In the genomic region with DNA sequence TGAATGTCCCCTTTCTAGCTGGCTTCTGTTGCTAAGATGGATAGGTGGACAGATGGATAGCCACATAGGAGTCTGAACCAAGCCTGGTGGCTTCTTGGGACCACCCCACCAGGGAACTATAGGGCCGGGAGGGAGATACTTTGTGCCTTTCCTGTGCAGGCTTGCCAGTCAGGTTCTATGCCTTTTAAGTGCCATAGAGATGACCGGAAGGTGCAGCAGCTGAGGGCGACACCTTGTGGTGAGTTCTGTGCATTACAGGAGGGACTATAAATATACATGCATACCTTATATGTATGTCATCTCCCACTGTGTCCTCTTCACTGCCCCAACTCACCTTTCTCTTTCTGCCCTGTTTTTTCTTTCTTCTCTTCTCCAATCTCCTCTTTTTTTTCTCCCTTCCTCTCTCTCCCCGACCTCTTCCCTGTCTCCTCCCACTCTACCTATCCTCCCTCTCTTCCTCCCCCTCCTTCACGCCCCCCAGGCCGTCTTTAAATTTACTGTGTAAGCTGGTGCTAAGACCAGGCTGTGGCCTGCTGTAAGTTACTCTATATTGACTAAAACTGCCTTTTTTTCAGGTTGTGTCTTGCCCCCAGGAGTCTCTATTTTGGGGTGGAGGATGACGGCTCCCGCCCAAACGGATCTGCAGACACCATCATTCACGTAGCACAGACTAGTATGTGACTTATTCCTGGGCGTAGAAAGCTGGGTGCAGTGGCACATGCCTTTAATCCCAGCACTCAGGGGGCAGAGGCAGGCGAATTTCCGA, we compare ENCODE assay signal across 7 mouse cellular contexts. TPM values are rescaled to one million over a fixed set of nuclear protein-coding genes. Genes with fewer than 3 reads are reported as not detected.
A peak's percentile ranks its signal among the peaks of the same experiment; 100 is the strongest.
DNase-seq lines count a peak whose midpoint lies in the region; ATAC-seq and TF ChIP-seq lines count a peak whose summit lies in the region.

No protein-coding gene starts in this region.

- H3K4me3 ChIP-seq in ES-E14 (ENCODE audit: insufficient read depth in 1 of 2, low read depth in 1 of 2, low read length in 2 of 2, poor library complexity in 1 of 2, severe bottlenecking in 1 of 2), result no peak overlapping the region
- no peak overlapping the region for H3K4me3 ChIP-seq in heart, embryonic 16.5 days (ENCODE audit: low read length)

- 57% methylated on average over 13 of the region's 13 CpGs for WGBS in heart, embryonic 16.5 days

- no peak overlapping the region for H3K27ac ChIP-seq in ES-E14 (ENCODE audit: insufficient read depth, low read depth, low read length, poor library complexity, severe bottlenecking)
- no peak overlapping the region for H3K27ac ChIP-seq in heart, embryonic 16.5 days (ENCODE audit: low read length)

- H3K4me1 ChIP-seq in ES-E14 (ENCODE audit: control insufficient read depth in 2 of 2, insufficient read depth in 2 of 2, low read length in 2 of 2, poor library complexity in 1 of 2), result peaks cover 0 to 2% of the 10 kb centered on the region in 2 experiments; a peak in 1 of 4 replicates
- peaks cover 2% of the 10 kb centered on the region; the same call in 1 of the 2 replicates for H3K4me1 ChIP-seq in heart, embryonic 16.5 days (ENCODE audit: control insufficient read depth, insufficient read depth, low read length)

- no peak overlapping the region for H3K4me2 ChIP-seq in heart, embryonic 16.5 days (ENCODE audit: low read depth, low read length)

- H3K36me3 ChIP-seq in ES-E14 (ENCODE audit: control insufficient read depth, insufficient read depth, low read length, poor library complexity, severe bottlenecking), result peaks cover 3% of the 10 kb centered on the region; the same call in 1 of the 2 replicates
- H3K36me3 ChIP-seq in heart, embryonic 16.5 days (ENCODE audit: control insufficient read depth, insufficient read depth), result no peaks in the 10 kb centered on the region

- no peaks in the 10 kb centered on the region for H3K27me3 ChIP-seq in heart, embryonic 16.5 days (ENCODE audit: control insufficient read depth, insufficient read depth, low read length)

- peak; percentile 67; the same call in 1 of the 2 replicates for ATAC-seq in heart, embryonic 16.5 days (replicated peaks; ENCODE audit: extremely low read depth, insufficient read depth, low FRiP score)

- no peaks in the 10 kb centered on the region for H3K9me3 ChIP-seq in ES-E14 (ENCODE audit: control insufficient read depth, insufficient read depth, low read depth, low read length)
- no peaks in the 10 kb centered on the region for H3K9me3 ChIP-seq in heart, embryonic 16.5 days (replicated peaks; ENCODE audit: control insufficient read depth, low read length)

- H3K9ac ChIP-seq in ES-E14 (ENCODE audit: insufficient read depth, low read depth, low read length, poor library complexity, severe bottlenecking), result no peak overlapping the region
- no peak overlapping the region for H3K9ac ChIP-seq in heart, embryonic 16.5 days (ENCODE audit: low read length)

- peak; percentile 72 for DNase-seq in ES-E14 (ENCODE audit: low read depth, low spot score)
- peak; percentile 81 for DNase-seq in adrenal gland, postnatal 10 days
- peak; percentile 85 for DNase-seq in embryo, embryonic 9.5 days (ENCODE audit: extremely low spot score)
- peak; percentile 71 for DNase-seq in kidney, postnatal 14 days
- DNase-seq in lung, postnatal 25 days (ENCODE audit: low spot score), result peak; percentile 70
- peak; percentile 75 to 83 for DNase-seq in right cerebral cortex, postnatal 10 days (ENCODE audit: low spot score in 2 of 2)

- in situ Hi-C loops in ES-E14 (cut with MboI; ENCODE audit: low sequenced_read_pairs in 2 of 2, unreplicated experiment in 2 of 2), result loop anchor here in 1 of 2 experiments (10.0 kb wide), 1 partner anchor 111 kb away; no protein-coding TSS in a partner anchor

TF ChIP-seq in ES-E14, 5 proteins besides CTCF, POLR2A, EP300 and RAD21:
- no peak for TF ChIP-seq MAFK (IDR thresholded peaks at IDR 0.05; ENCODE audit: insufficient read depth, low read depth, low read length)
- TF ChIP-seq ZNF384 (IDR thresholded peaks at IDR 0.05; ENCODE audit: low read depth, low read length), result no peak
- TF ChIP-seq HCFC1 (IDR thresholded peaks at IDR 0.05; ENCODE audit: borderline replicate concordance, insufficient read depth, low read length), result no peak
- no peak for TF ChIP-seq CHD2 (IDR thresholded peaks at IDR 0.05; ENCODE audit: low read depth, low read length)
- TF ChIP-seq ZC3H11A (IDR thresholded peaks at IDR 0.05; ENCODE audit: borderline replicate concordance, low read depth, low read length), result peak; percentile 94

RNA-seq across cellular contexts. Expression of a gene that starts 29.6 kb away (rescaled TPM):
- 63.5 and 118 TPM in 2 replicates for total RNA-seq in ES-E14 (2012; rRNA removed)
- 100 to 1,000 TPM in 1 of 2 experiments, 10 to 100 TPM in 1; 69.8 to 112 TPM for total RNA-seq in adrenal gland, postnatal 10 days (2021)
- polyA plus RNA-seq in heart, embryonic 16.5 days (2015; fragmentation: Nextera tagmentation; extraction: Ambion mirVana), result 48.2 and 50.7 TPM in 2 replicates
